Mouse (Mus musculus) hindbrain, embryonic 14.5 days (tissue): ENCODE measurements around the gene Ppa2. TPM values are rescaled to one million over a fixed set of nuclear protein-coding genes. Genes with fewer than 3 reads are reported as not detected.
A peak's percentile ranks its signal among the peaks of the same experiment; 100 is the strongest.

Source experiments
- ATAC-seq: fragments of 200-750 bp; cut with Nextera tagmentation; 2 replicates; pipeline ENCODE4 v1.8.0; 2017; ENCODE audit warnings: moderate number of reproducible peaks, mild to moderate bottlenecking, moderate TSS enrichment, moderate library complexity; ENCODE audit not compliant: low FRiP score
- DNase-seq: peaks from one replicate; pipeline ENCODE4 v3.0.0-alpha.2; 2015; ENCODE audit warnings: low spot score
- H3K27ac ChIP-seq: fragments of 300-500 bp; sonication (generic); 2 replicates; pipeline ENCODE4 v1.5.1; 2014; ENCODE audit warnings: mild to moderate bottlenecking, moderate library complexity
- H3K27me3 ChIP-seq: fragments of 300-500 bp; sonication (generic); 2 replicates; pipeline ENCODE4 v1.6.1; 2014; ENCODE audit warnings: mild to moderate bottlenecking, low read length, mixed read lengths; ENCODE audit not compliant: control insufficient read depth, insufficient read depth
- H3K36me3 ChIP-seq: fragments of 300-500 bp; sonication (generic); replicated peaks from 2 replicates; pipeline ENCODE4 v1.6.1; 2014; ENCODE audit not compliant: control insufficient read depth, insufficient read depth
- H3K4me1 ChIP-seq: fragments of 300-500 bp; sonication (generic); replicated peaks from 2 replicates; pipeline ENCODE4 v1.6.1; 2014; ENCODE audit warnings: antibody characterized with exemption, low read length, mixed read lengths; ENCODE audit not compliant: control insufficient read depth, insufficient read depth
- H3K4me2 ChIP-seq: fragments of 300-500 bp; sonication (generic); replicated peaks from 2 replicates; pipeline ENCODE4 v1.6.1; 2014; ENCODE audit warnings: mild to moderate bottlenecking, moderate library complexity
- H3K4me3 ChIP-seq: fragments of 300-500 bp; sonication (generic); replicated peaks from 2 replicates; pipeline ENCODE4 v1.5.1; 2014; ENCODE audit warnings: mild to moderate bottlenecking, low read length
- H3K9ac ChIP-seq: fragments of 300-500 bp; sonication (generic); 2 replicates; pipeline ENCODE4 v1.6.1; 2014
- H3K9me3 ChIP-seq: fragments of 300-500 bp; sonication (generic); 2 replicates; pipeline ENCODE4 v1.6.1; 2016; ENCODE audit warnings: low read length; ENCODE audit not compliant: control insufficient read depth
- WGBS: fragments of 180-500 bp; shearing (Covaris S2); extraction: QIAGEN DNeasy Blood & Tissue Kit; methylation state at CpG from one replicate; pipeline ENCODE4 v1.1.7; 2014; 5-methylcytosine and 5-hydroxymethylcytosine counted together
- polyA plus RNA-seq: library from polyadenylated mRNA; unstranded; fragments of >200 nt; fragmentation: Nextera tagmentation; extraction: Ambion mirVana; gene quantifications from 2 replicates; pipeline ENCODE4 v1.2.1, GENCODE M21; 2014

Ppa2 gene
- polyA plus RNA-seq, 1 experiment from 2014 or later: 80.1 TPM

GRCm38 (mm10) chr3:133366096-133366495, 56.2 kb downstream of the Ppa2 start:
- H3K9ac ChIP-seq: no peak overlapping the region
- H3K27ac ChIP-seq: no peak overlapping the region
- DNase-seq: no peak
- no peak for ATAC-seq
- H3K4me1 ChIP-seq: no peaks in the 10 kb centered on the region
- H3K27me3 ChIP-seq: no peaks in the 10 kb centered on the region
- no peak overlapping the region for H3K4me2 ChIP-seq
- H3K9me3 ChIP-seq: no peaks in the 10 kb centered on the region
- no peak overlapping the region for H3K4me3 ChIP-seq
- H3K36me3 ChIP-seq: 0 out of 2 replicates have a peak, but pooled peaks cover 4% of the 10 kb centered on the region
- 91% methylated on average over 9 of the region's 9 CpGs for WGBS

DNA sequence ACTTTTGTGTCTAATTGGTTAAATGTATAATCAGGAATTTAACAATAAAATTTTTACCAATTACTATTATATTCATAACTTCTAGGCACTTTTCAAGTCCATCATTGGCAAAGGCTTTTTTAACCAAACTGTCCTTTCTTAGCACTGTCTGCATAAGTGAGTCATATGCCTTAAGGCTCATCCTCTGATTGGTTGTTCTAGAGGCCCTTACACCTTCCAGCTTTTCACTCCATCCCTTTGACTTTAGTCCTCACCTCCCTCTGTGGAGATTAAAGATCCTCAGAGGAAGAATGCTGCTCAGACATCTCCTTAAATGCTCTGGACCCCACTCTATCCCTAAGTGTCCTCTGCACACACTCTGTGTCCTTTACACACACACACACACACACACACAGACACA, 68.3 kb downstream of the Ppa2 start:
- peaks cover 17% of the 10 kb centered on the region for H3K9me3 ChIP-seq
- H3K4me1 ChIP-seq: no peaks in the 10 kb centered on the region
- ATAC-seq (no peak), DNase-seq (no peak)
- no peak overlapping the region for H3K4me2 ChIP-seq
- no peaks in the 10 kb centered on the region for H3K27me3 ChIP-seq
- no peak overlapping the region for H3K9ac ChIP-seq
- H3K27ac ChIP-seq: no peak overlapping the region
- peaks cover 17% of the 10 kb centered on the region for H3K36me3 ChIP-seq
- no peak overlapping the region for H3K4me3 ChIP-seq

GRCm38 (mm10) chr3:133379997-133380396, 70.1 kb downstream of the Ppa2 start:
- ATAC-seq (no peak), DNase-seq (no peak)
- Histone ChIP-seq H3K36me3 (peaks cover 11% of the 10 kb centered on the region), H3K4me2 (no peak overlapping the region), H3K9ac (no peak overlapping the region), H3K27me3 (no peaks in the 10 kb centered on the region), H3K4me3 (no peak overlapping the region), H3K27ac (no peak overlapping the region), H3K9me3 (peaks cover 17% of the 10 kb centered on the region), H3K4me1 (no peaks in the 10 kb centered on the region)
- WGBS: 100% methylated on average over 1 of the region's 1 CpGs

- ATAC-seq: peak; percentile 57; the same call in 1 of the 2 replicates
- H3K4me2 ChIP-seq: no peak overlapping the region
- H3K9me3 ChIP-seq: peaks cover 17% of the 10 kb centered on the region
- H3K27me3 ChIP-seq: no peaks in the 10 kb centered on the region
- H3K4me1 ChIP-seq: no peaks in the 10 kb centered on the region
- WGBS: 81% methylated on average over 11 of the region's 11 CpGs
- H3K36me3 ChIP-seq: peaks cover 10% of the 10 kb centered on the region
- H3K27ac ChIP-seq: no peak overlapping the region
- DNase-seq: no peak
- H3K9ac ChIP-seq: no peak overlapping the region
- H3K4me3 ChIP-seq: no peak overlapping the region
Observed at GRCm38 (mm10) chr3:133381519-133381918, 71.6 kb downstream of the Ppa2 start.

DNA sequence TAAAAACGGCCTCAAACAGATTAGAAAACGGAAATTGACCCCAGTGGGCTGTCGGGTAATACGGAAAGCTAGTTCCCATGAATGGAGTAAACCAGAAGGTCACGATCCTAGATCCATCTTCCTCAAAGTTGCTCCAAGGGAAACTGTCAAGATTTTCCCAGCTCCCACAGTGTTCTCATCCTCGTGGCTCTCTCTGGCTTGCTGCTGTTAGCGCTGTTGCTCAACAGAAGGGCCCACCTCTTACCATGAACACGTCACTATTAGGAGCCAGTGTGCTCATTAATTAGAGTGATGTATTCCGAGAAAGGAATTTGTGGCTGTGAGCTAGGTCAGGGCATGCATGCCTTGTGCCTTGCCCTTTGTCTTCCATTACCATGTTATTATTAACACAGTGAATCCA, 72.2 kb downstream of the Ppa2 start:
- 42% methylated on average over 9 of the region's 9 CpGs for WGBS
- no peak overlapping the region for H3K4me3 ChIP-seq
- no peaks in the 10 kb centered on the region for H3K27me3 ChIP-seq
- no peak overlapping the region for H3K4me2 ChIP-seq
- no peaks in the 10 kb centered on the region for H3K4me1 ChIP-seq
- 0 out of 2 replicates have a peak, but pooled peaks have one; percentile 12 for ATAC-seq
- no peak overlapping the region for H3K9ac ChIP-seq
- H3K27ac ChIP-seq: no peak overlapping the region
- peaks cover 16% of the 10 kb centered on the region for H3K9me3 ChIP-seq
- no peak for DNase-seq
- peaks cover 6% of the 10 kb centered on the region; the same call in 1 of the 2 replicates for H3K36me3 ChIP-seq

DNA sequence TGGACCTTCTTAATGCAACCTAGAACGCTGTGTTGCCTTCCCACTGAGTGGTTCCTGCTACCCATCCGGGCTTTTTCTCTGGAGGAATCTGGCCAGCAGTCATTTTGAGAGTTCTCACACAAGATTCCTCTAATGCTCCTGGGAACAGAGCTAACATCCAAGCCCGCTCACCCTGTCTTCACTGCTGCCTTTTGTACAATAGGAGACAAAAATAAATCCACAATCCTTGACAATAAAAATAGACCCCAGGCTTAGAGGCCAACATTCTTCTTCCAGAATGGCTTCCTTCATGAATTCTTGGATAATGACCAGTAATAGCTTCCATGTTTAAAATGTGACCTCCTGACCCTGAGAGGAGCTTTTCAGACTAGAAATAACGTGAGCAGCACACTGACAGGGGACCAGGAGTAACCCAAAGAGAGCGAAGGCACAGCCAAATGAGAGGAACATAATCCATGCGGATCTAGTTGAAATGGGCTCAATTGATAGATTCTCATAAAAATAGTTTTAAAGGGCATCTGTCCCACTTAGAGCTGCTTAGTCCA, 74.3 kb downstream of the Ppa2 start:
- Histone ChIP-seq H3K27ac (no peak overlapping the region), H3K27me3 (no peaks in the 10 kb centered on the region), H3K4me1 (no peaks in the 10 kb centered on the region), H3K4me2 (no peak overlapping the region), H3K9me3 (peaks cover 1% of the 10 kb centered on the region; the same call in 1 of the 2 replicates), H3K4me3 (no peak overlapping the region), H3K36me3 (peaks cover 1% of the 10 kb centered on the region; the same call in 1 of the 2 replicates), H3K9ac (no peak overlapping the region)
- ATAC-seq: no peak
- DNase-seq: no peak
- 76% methylated on average over 6 of the region's 6 CpGs for WGBS

- Histone ChIP-seq H3K4me3 (no peak overlapping the region), H3K27ac (no peak overlapping the region), H3K4me2 (no peak overlapping the region), H3K9ac (no peak overlapping the region), H3K9me3 (no peaks in the 10 kb centered on the region), H3K36me3 (no peaks in the 10 kb centered on the region), H3K27me3 (no peaks in the 10 kb centered on the region), H3K4me1 (no peaks in the 10 kb centered on the region)
- DNase-seq (no peak), ATAC-seq (no peak)
- WGBS: 64% methylated on average over 7 of the region's 7 CpGs
Observed at GRCm38 (mm10) chr3:133387283-133387682, 77.4 kb downstream of the Ppa2 start.

DNA sequence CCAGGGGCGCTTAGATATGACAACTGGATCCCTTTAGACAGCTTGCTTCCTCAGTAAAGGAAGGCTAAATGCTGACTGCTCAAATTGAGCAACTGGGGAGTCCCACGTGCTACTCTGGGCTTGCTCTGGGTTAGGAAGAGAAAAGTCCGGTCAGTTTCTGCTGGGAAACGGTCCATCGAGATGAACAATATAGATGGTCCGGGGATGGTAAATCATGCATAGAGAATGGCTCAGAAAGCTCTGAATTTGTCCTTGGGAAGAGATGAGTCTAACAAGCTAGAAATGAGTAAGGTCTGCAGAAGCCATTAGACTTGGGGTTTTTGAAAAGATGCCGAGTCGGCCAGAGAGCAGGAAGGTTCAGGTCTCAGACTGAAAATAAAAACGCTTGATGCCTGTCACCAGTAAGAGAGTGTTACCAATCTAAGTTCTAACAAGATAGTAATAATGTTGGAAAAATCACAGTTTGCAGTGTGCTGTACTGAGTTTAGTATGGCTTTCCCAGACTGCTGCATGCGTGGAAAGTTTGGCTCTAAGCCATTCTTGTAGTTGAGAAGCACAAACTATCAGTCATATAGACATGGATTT, 80.0 kb downstream of the Ppa2 start:
- WGBS: 91% methylated on average over 10 of the region's 10 CpGs
- DNase-seq: no peak
- H3K4me3 ChIP-seq: no peak overlapping the region

GRCm38 (mm10) chr3:133394531-133394930, 84.6 kb downstream of the Ppa2 start:
- DNase-seq: no peak
- H3K9me3 ChIP-seq: no peaks in the 10 kb centered on the region
- H3K36me3 ChIP-seq: no peaks in the 10 kb centered on the region
- ATAC-seq: no peak
- no peak overlapping the region for H3K27ac ChIP-seq
- H3K4me1 ChIP-seq: no peaks in the 10 kb centered on the region
- no peak overlapping the region for H3K4me2 ChIP-seq
- H3K9ac ChIP-seq: no peak overlapping the region
- WGBS: 85% methylated on average over 2 of the region's 2 CpGs
- no peak overlapping the region for H3K4me3 ChIP-seq
- H3K27me3 ChIP-seq: no peaks in the 10 kb centered on the region

More for the DNA sequence above, 80.0 kb downstream of the Ppa2 start:
- ATAC-seq: no peak
- H3K9ac ChIP-seq: no peak overlapping the region
- H3K27ac ChIP-seq: no peak overlapping the region
- no peak overlapping the region for H3K4me2 ChIP-seq
- no peaks in the 10 kb centered on the region for H3K9me3 ChIP-seq
- no peaks in the 10 kb centered on the region for H3K4me1 ChIP-seq
- no peaks in the 10 kb centered on the region for H3K27me3 ChIP-seq
- H3K36me3 ChIP-seq: no peaks in the 10 kb centered on the region
